Mouse (Mus musculus): ENCODE data around the gene Slc15a4. TPM values are rescaled to one million over a fixed set of nuclear protein-coding genes. Genes with fewer than 3 reads are reported as not detected.
A peak's percentile ranks its signal among the peaks of the same experiment; 100 is the strongest.

Slc15a4 gene
- total and polyA plus RNA-seq, 2 experiments: 22.4 to 46.7 TPM

DNA sequence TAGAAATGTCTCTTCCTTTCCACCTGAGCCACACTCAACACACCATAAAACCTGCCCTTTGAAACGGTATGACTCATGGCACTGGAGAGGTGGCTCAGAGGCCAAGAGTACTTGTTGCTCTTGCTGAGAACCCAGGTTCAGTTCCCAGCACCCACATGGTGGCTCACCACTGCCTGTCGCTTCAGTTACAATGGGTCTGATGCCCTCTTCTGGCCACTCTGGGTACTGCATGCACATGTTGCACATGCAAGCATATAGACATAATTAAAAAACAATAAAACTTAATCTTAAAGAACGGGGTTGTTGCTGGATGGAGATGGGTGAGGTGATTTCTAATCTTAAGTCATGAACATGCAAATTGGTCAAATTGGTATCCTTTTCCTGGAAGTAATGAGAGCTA, 7.7 kb upstream of the Slc15a4 start:
- DNase-seq (ENCODE audit: extremely low read depth, low read depth, low spot score): peak; percentile 41
- TF ChIP-seq CTCF (IDR thresholded peaks at IDR 0.05; ENCODE audit: low read depth, low read length) (peak; percentile 60), POLR2A (IDR thresholded peaks at IDR 0.05; ENCODE audit: extremely low read depth, insufficient read depth, low read length) (no peak)
- peaks cover 20% of the 10 kb centered on the region for H3K79me2 ChIP-seq (ENCODE audit: control insufficient read depth, insufficient read depth, low read length)
- no peaks in the 10 kb centered on the region for H3K27me3 ChIP-seq (ENCODE audit: control insufficient read depth, insufficient read depth, low read length)
- peak overlapping the region; percentile 58 for H3K27ac ChIP-seq (replicated peaks; ENCODE audit: insufficient read depth, low read depth, low read length)
- H3K4me1 ChIP-seq (ENCODE audit: control insufficient read depth, insufficient read depth, low read length): peaks cover 33% of the 10 kb centered on the region
- H3K9ac ChIP-seq (ENCODE audit: low read depth, low read length): no peak overlapping the region
- H3K36me3 ChIP-seq (ENCODE audit: control insufficient read depth, insufficient read depth, low read length): peaks cover 15% of the 10 kb centered on the region
- H3K4me3 ChIP-seq (ENCODE audit: insufficient read depth, low read depth, low read length): no peak overlapping the region
- WGBS: 91% methylated on average over 3 of the region's 3 CpGs

DNA sequence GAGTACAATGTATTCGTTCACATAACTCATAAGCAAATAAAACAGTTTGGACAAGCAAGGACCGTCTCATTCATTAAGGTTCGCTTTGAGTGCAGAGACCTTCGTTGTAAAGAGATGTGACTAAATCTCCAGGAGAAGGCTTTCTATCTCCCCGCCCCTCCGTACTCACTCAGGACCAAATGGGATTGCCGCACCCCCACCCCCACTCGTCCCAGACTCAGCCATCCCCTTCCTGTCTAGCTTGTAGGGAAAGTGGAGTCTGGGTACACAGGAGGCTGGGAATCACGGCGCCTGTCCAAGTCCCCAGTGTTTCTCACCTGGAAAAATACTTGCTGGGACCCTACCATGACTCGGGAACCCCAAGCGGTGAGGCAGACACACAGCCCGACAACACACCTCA, 6.9 kb upstream of the Slc15a4 start:
- Histone ChIP-seq H3K9ac (ENCODE audit: low read depth, low read length) (no peak overlapping the region), H3K4me1 (ENCODE audit: control insufficient read depth, insufficient read depth, low read length) (peaks cover 35% of the 10 kb centered on the region), H3K27ac (replicated peaks; ENCODE audit: insufficient read depth, low read depth, low read length) (peak overlapping the region; percentile 58), H3K4me3 (ENCODE audit: insufficient read depth, low read depth, low read length) (no peak overlapping the region), H3K79me2 (ENCODE audit: control insufficient read depth, insufficient read depth, low read length) (peaks cover 20% of the 10 kb centered on the region), H3K36me3 (ENCODE audit: control insufficient read depth, insufficient read depth, low read length) (peaks cover 11% of the 10 kb centered on the region), H3K27me3 (ENCODE audit: control insufficient read depth, insufficient read depth, low read length) (no peaks in the 10 kb centered on the region)
- WGBS: 93% methylated on average over 13 of the region's 13 CpGs
- no peak for DNase-seq (ENCODE audit: extremely low read depth, low read depth, low spot score)
- no peak for TF ChIP-seq POLR2A (IDR thresholded peaks at IDR 0.05; ENCODE audit: extremely low read depth, insufficient read depth, low read length)
- TF ChIP-seq CTCF (IDR thresholded peaks at IDR 0.05; ENCODE audit: low read depth, low read length): no peak

DNA sequence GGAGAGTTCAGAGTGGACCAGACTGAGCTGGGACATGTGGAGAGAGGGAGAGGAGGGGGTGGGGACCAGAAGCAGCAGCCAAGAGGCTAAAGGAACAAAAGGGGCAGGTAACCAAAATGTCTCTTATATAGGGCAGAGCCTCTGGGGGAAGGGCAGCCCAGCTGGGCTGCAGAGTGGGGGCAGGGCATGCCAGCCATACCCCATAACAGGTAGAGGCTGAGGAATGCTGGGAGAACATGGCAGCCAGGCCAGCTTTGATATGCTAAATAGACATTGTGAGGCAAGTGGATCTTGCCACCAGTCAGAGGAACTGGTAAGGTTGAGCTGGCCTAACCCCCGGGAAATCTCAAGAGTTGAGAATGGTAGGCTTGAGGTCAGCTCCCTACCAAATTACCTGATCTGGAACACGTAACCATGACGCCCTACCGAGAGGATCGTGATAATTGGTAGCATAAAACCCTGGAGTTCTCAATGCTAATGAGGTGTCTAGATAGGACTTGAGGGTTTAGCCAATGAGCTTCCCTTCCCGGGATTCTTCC, 6.4 kb upstream of the Slc15a4 start:
- WGBS: 95% methylated on average over 6 of the region's 6 CpGs
- Histone ChIP-seq H3K27ac (replicated peaks; ENCODE audit: insufficient read depth, low read depth, low read length) (peak overlapping the region; percentile 78), H3K27me3 (ENCODE audit: control insufficient read depth, insufficient read depth, low read length) (no peaks in the 10 kb centered on the region), H3K79me2 (ENCODE audit: control insufficient read depth, insufficient read depth, low read length) (peaks cover 20% of the 10 kb centered on the region), H3K4me1 (ENCODE audit: control insufficient read depth, insufficient read depth, low read length) (peaks cover 35% of the 10 kb centered on the region), H3K36me3 (ENCODE audit: control insufficient read depth, insufficient read depth, low read length) (peaks cover 7% of the 10 kb centered on the region), H3K4me3 (ENCODE audit: insufficient read depth, low read depth, low read length) (no peak overlapping the region), H3K9ac (ENCODE audit: low read depth, low read length) (0 out of 2 replicates have a peak overlapping the region, but pooled peaks have one; percentile 19)
- peak; percentile 40 for DNase-seq (ENCODE audit: extremely low read depth, low read depth, low spot score)
- TF ChIP-seq POLR2A (IDR thresholded peaks at IDR 0.05; ENCODE audit: extremely low read depth, insufficient read depth, low read length) (no peak), CTCF (IDR thresholded peaks at IDR 0.05; ENCODE audit: low read depth, low read length) (no peak)

DNA sequence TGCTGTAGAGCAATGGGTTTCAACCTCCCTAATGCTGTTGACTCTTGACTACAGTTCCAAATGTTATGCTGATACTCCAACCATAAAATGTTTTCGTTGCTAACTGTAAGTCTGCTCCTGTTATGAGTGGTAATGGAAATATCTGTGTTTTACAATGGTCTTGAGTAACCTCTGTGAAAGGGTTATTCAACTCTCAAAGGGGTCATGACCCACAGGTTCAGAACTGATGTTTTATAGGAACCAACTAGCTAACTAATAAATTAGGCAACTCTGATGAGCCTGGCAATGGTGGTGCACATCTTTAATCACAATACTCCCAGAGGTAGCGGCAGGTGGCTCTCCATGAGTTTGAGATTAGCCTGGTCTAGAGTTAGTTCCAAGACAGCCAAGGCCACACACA, 5.5 kb upstream of the Slc15a4 start:
- Histone ChIP-seq H3K4me1 (ENCODE audit: control insufficient read depth, insufficient read depth, low read length) (peaks cover 38% of the 10 kb centered on the region), H3K27ac (replicated peaks; ENCODE audit: insufficient read depth, low read depth, low read length) (peak overlapping the region; percentile 90), H3K9ac (ENCODE audit: low read depth, low read length) (peak overlapping the region; percentile 60), H3K36me3 (ENCODE audit: control insufficient read depth, insufficient read depth, low read length) (peaks cover 7% of the 10 kb centered on the region), H3K79me2 (ENCODE audit: control insufficient read depth, insufficient read depth, low read length) (peaks cover 25% of the 10 kb centered on the region), H3K4me3 (ENCODE audit: insufficient read depth, low read depth, low read length) (no peak overlapping the region; the same call in 1 of the 2 replicates), H3K27me3 (ENCODE audit: control insufficient read depth, insufficient read depth, low read length) (no peaks in the 10 kb centered on the region)
- DNase-seq (ENCODE audit: extremely low read depth, low read depth, low spot score): peak; percentile 96
- no peak for TF ChIP-seq CTCF (IDR thresholded peaks at IDR 0.05; ENCODE audit: low read depth, low read length)
- no peak for TF ChIP-seq POLR2A (IDR thresholded peaks at IDR 0.05; ENCODE audit: extremely low read depth, insufficient read depth, low read length)
- 22% methylated on average over 2 of the region's 2 CpGs for WGBS

DNA sequence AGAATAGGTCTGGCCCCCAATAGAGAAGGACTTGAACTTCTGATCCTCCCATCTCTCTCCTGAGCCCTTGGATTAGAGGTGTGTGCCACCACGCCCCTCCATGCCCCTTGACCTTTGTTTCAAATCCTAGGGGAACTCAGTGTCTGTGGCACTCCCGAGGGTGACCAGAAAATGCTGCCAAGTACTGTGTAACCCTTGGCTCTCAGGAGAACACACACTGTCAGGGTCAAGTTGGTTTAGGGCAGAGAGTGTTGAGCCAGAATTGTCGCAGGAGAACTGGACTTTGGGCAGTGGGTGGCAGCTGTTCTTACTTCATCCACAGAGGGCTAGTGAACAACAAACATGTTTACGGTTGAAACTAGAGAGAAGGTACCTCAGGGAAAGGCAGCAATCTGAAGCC, 4.9 kb upstream of the Slc15a4 start:
- peak; percentile 100 for DNase-seq (ENCODE audit: extremely low read depth, low read depth, low spot score)
- Histone ChIP-seq H3K4me3 (ENCODE audit: insufficient read depth, low read depth, low read length) (peak overlapping the region; percentile 21; the same call in 1 of the 2 replicates), H3K36me3 (ENCODE audit: control insufficient read depth, insufficient read depth, low read length) (peaks cover 7% of the 10 kb centered on the region), H3K9ac (ENCODE audit: low read depth, low read length) (peak overlapping the region; percentile 60), H3K4me1 (ENCODE audit: control insufficient read depth, insufficient read depth, low read length) (peaks cover 38% of the 10 kb centered on the region), H3K79me2 (ENCODE audit: control insufficient read depth, insufficient read depth, low read length) (peaks cover 25% of the 10 kb centered on the region), H3K27me3 (ENCODE audit: control insufficient read depth, insufficient read depth, low read length) (no peaks in the 10 kb centered on the region), H3K27ac (replicated peaks; ENCODE audit: insufficient read depth, low read depth, low read length) (peak overlapping the region; percentile 90)
- WGBS: 16% methylated on average over 4 of the region's 4 CpGs
- TF ChIP-seq POLR2A (IDR thresholded peaks at IDR 0.05; ENCODE audit: extremely low read depth, insufficient read depth, low read length) (no peak), CTCF (IDR thresholded peaks at IDR 0.05; ENCODE audit: low read depth, low read length) (no peak)

DNA sequence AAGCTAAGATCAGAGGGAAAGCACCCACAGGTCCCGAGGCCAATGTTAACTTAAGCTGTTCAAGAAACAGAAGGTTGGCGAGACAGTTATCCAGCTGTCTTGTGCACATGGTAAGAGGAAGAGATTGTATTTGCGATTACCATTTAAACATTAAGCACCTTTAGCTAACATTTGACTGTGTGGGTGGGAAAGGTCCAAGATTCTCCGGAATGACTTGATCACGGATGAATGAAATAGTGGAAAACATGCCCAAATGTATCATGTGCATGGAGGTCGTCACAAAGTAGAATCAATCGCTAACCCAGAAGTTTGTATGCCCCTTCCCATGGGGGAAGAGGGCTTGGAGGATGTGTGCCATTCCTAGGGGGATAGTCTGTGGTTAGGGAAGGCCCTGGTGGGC, 969 bp upstream of the Slc15a4 start:
- peak overlapping the region; percentile 49 for H3K9ac ChIP-seq (ENCODE audit: low read depth, low read length)
- no peaks in the 10 kb centered on the region for H3K27me3 ChIP-seq (ENCODE audit: control insufficient read depth, insufficient read depth, low read length)
- 24% methylated on average over 7 of the region's 7 CpGs for WGBS
- peak overlapping the region; percentile 18; the same call in 1 of the 2 replicates for H3K4me3 ChIP-seq (ENCODE audit: insufficient read depth, low read depth, low read length)
- TF ChIP-seq CTCF (IDR thresholded peaks at IDR 0.05; ENCODE audit: low read depth, low read length) (no peak), POLR2A (IDR thresholded peaks at IDR 0.05; ENCODE audit: extremely low read depth, insufficient read depth, low read length) (no peak)
- peaks cover 27% of the 10 kb centered on the region for H3K4me1 ChIP-seq (ENCODE audit: control insufficient read depth, insufficient read depth, low read length)
- peak overlapping the region; percentile 73 for H3K27ac ChIP-seq (replicated peaks; ENCODE audit: insufficient read depth, low read depth, low read length)
- H3K36me3 ChIP-seq (ENCODE audit: control insufficient read depth, insufficient read depth, low read length): peaks cover 2% of the 10 kb centered on the region; the same call in 1 of the 2 replicates
- DNase-seq (ENCODE audit: extremely low read depth, low read depth, low spot score): no peak
- peaks cover 13% of the 10 kb centered on the region; the same call in 1 of the 2 replicates for H3K79me2 ChIP-seq (ENCODE audit: control insufficient read depth, insufficient read depth, low read length)

Data from liver, adult 2 months (tissue).